Mouse (Mus musculus): Measurements from ENCODE around the gene 4930402F06Rik. TPM values are rescaled to one million over a fixed set of nuclear protein-coding genes. Genes with fewer than 3 reads are reported as not detected.

Gene 4930402F06Rik
- polyA plus RNA-seq, 1 experiment from 2014 or later: not detected

- no peak for DNase-seq (ENCODE audit: low spot score)
- TF ChIP-seq CTCF (IDR thresholded peaks at IDR 0.05; ENCODE audit: low read depth): no peak
- 0 out of 2 replicates have a peak, but pooled peaks cover 6% of the 10 kb centered on the region for H3K4me1 ChIP-seq (replicated peaks; ENCODE audit: insufficient read depth, low read length)
- H3K4me3 ChIP-seq (replicated peaks; ENCODE audit: low read depth, low read length): no peak overlapping the region
- H3K4me2 ChIP-seq (ENCODE audit: low read length): no peak overlapping the region
- H3K9me3 ChIP-seq (replicated peaks; ENCODE audit: low read length): no peaks in the 10 kb centered on the region
- no peak overlapping the region for H3K9ac ChIP-seq (ENCODE audit: low read depth, low read length)
- no peak for ATAC-seq (replicated peaks; ENCODE audit: low FRiP score, low read depth)
- no peaks in the 10 kb centered on the region for H3K27me3 ChIP-seq (ENCODE audit: insufficient read depth, low read length)
- no peaks in the 10 kb centered on the region for H3K36me3 ChIP-seq (ENCODE audit: insufficient read depth, low read length)
- no peak overlapping the region for H3K27ac ChIP-seq
Observed at GRCm38 (mm10) chr2:35333670-35334069, 63.3 kb downstream of the 4930402F06Rik start.

- TF ChIP-seq CTCF (IDR thresholded peaks at IDR 0.05; ENCODE audit: low read depth): no peak
- Histone ChIP-seq H3K9ac (ENCODE audit: low read depth, low read length) (no peak overlapping the region), H3K27me3 (ENCODE audit: insufficient read depth, low read length) (no peaks in the 10 kb centered on the region), H3K4me2 (ENCODE audit: low read length) (no peak overlapping the region), H3K4me3 (replicated peaks; ENCODE audit: low read depth, low read length) (no peak overlapping the region), H3K27ac (no peak overlapping the region), H3K4me1 (replicated peaks; ENCODE audit: insufficient read depth, low read length) (no peaks in the 10 kb centered on the region), H3K9me3 (replicated peaks; ENCODE audit: low read length) (no peaks in the 10 kb centered on the region), H3K36me3 (ENCODE audit: insufficient read depth, low read length) (no peaks in the 10 kb centered on the region)
- ATAC-seq (replicated peaks; ENCODE audit: low FRiP score, low read depth) (no peak), DNase-seq (ENCODE audit: low spot score) (no peak)
- 70% methylated on average over 2 of the region's 2 CpGs for WGBS
Observed at GRCm38 (mm10) chr2:35331205-35331604, 65.8 kb downstream of the 4930402F06Rik start.

GRCm38 (mm10) chr2:35329061-35329460, 67.9 kb downstream of the 4930402F06Rik start:
- H3K36me3 ChIP-seq (ENCODE audit: insufficient read depth, low read length): no peaks in the 10 kb centered on the region
- H3K4me2 ChIP-seq (ENCODE audit: low read length): no peak overlapping the region
- no peak for TF ChIP-seq CTCF (IDR thresholded peaks at IDR 0.05; ENCODE audit: low read depth)
- DNase-seq (ENCODE audit: low spot score) (no peak), ATAC-seq (replicated peaks; ENCODE audit: low FRiP score, low read depth) (no peak)
- H3K27ac ChIP-seq: no peak overlapping the region
- no peaks in the 10 kb centered on the region for H3K9me3 ChIP-seq (replicated peaks; ENCODE audit: low read length)
- WGBS: 81% methylated on average over 2 of the region's 2 CpGs
- H3K27me3 ChIP-seq (ENCODE audit: insufficient read depth, low read length): no peaks in the 10 kb centered on the region
- H3K4me3 ChIP-seq (replicated peaks; ENCODE audit: low read depth, low read length): no peak overlapping the region
- H3K9ac ChIP-seq (ENCODE audit: low read depth, low read length): no peak overlapping the region
- no peaks in the 10 kb centered on the region for H3K4me1 ChIP-seq (replicated peaks; ENCODE audit: insufficient read depth, low read length)

GRCm38 (mm10) chr2:35328064-35328792, 68.7 kb downstream of the 4930402F06Rik start:
- TF ChIP-seq CTCF (IDR thresholded peaks at IDR 0.05; ENCODE audit: low read depth): no peak
- H3K9me3 ChIP-seq (replicated peaks; ENCODE audit: low read length): no peaks in the 10 kb centered on the region
- H3K36me3 ChIP-seq (ENCODE audit: insufficient read depth, low read length): no peaks in the 10 kb centered on the region
- no peaks in the 10 kb centered on the region for H3K27me3 ChIP-seq (ENCODE audit: insufficient read depth, low read length)
- no peak overlapping the region for H3K4me2 ChIP-seq (ENCODE audit: low read length)
- H3K4me1 ChIP-seq (replicated peaks; ENCODE audit: insufficient read depth, low read length): no peaks in the 10 kb centered on the region
- H3K27ac ChIP-seq: no peak overlapping the region
- DNase-seq (ENCODE audit: low spot score) (no peak), ATAC-seq (replicated peaks; ENCODE audit: low FRiP score, low read depth) (no peak)
- no peak overlapping the region for H3K9ac ChIP-seq (ENCODE audit: low read depth, low read length)
- 51% methylated on average over 11 of the region's 11 CpGs for WGBS
- no peak overlapping the region for H3K4me3 ChIP-seq (replicated peaks; ENCODE audit: low read depth, low read length)

GRCm38 (mm10) chr2:35327583-35327982, 69.4 kb downstream of the 4930402F06Rik start:
- DNase-seq (ENCODE audit: low spot score) (no peak), ATAC-seq (replicated peaks; ENCODE audit: low FRiP score, low read depth) (no peak)
- Histone ChIP-seq H3K9ac (ENCODE audit: low read depth, low read length) (no peak overlapping the region), H3K4me3 (replicated peaks; ENCODE audit: low read depth, low read length) (no peak overlapping the region), H3K27ac (0 out of 2 replicates have a peak overlapping the region, but pooled peaks have one; percentile 36), H3K27me3 (ENCODE audit: insufficient read depth, low read length) (no peaks in the 10 kb centered on the region), H3K4me2 (ENCODE audit: low read length) (0 out of 2 replicates have a peak overlapping the region, but pooled peaks have one; percentile 7), H3K4me1 (replicated peaks; ENCODE audit: insufficient read depth, low read length) (no peaks in the 10 kb centered on the region), H3K36me3 (ENCODE audit: insufficient read depth, low read length) (no peaks in the 10 kb centered on the region), H3K9me3 (replicated peaks; ENCODE audit: low read length) (no peaks in the 10 kb centered on the region)
- TF ChIP-seq CTCF (IDR thresholded peaks at IDR 0.05; ENCODE audit: low read depth): no peak
- 62% methylated on average over 10 of the region's 10 CpGs for WGBS

- no peak for TF ChIP-seq CTCF (IDR thresholded peaks at IDR 0.05; ENCODE audit: low read depth)
- ATAC-seq (replicated peaks; ENCODE audit: low FRiP score, low read depth) (no peak), DNase-seq (ENCODE audit: low spot score) (no peak)
- Histone ChIP-seq H3K4me2 (ENCODE audit: low read length) (no peak overlapping the region), H3K4me3 (replicated peaks; ENCODE audit: low read depth, low read length) (no peak overlapping the region), H3K9me3 (replicated peaks; ENCODE audit: low read length) (no peaks in the 10 kb centered on the region), H3K27ac (no peak overlapping the region), H3K36me3 (ENCODE audit: insufficient read depth, low read length) (no peaks in the 10 kb centered on the region), H3K9ac (ENCODE audit: low read depth, low read length) (no peak overlapping the region), H3K4me1 (replicated peaks; ENCODE audit: insufficient read depth, low read length) (no peaks in the 10 kb centered on the region), H3K27me3 (ENCODE audit: insufficient read depth, low read length) (no peaks in the 10 kb centered on the region)
- WGBS: 63% methylated on average over 1 of the region's 1 CpGs
Observed at GRCm38 (mm10) chr2:35326931-35327330, 70.0 kb downstream of the 4930402F06Rik start.
